Mouse (Mus musculus) forebrain, embryonic 15.5 days (tissue): ENCODE measurements around the gene Vti1a. TPM values are rescaled to one million over a fixed set of nuclear protein-coding genes. Genes with fewer than 3 reads are reported as not detected.

Experiments used
- ATAC-seq: fragments of 200-750 bp; cut with Nextera tagmentation; replicated peaks from 2 replicates; pipeline ENCODE4 v1.8.0; 2017; ENCODE audit warnings: mild to moderate bottlenecking, moderate TSS enrichment, moderate library complexity
- H3K27ac ChIP-seq: fragments of 300-500 bp; sonication (generic); replicated peaks from 2 replicates; pipeline ENCODE4 v1.5.1; 2015; ENCODE audit warnings: mild to moderate bottlenecking, inconsistent platforms
- H3K27me3 ChIP-seq: fragments of 300-500 bp; sonication (generic); 2 replicates; pipeline ENCODE4 v1.6.1; 2015; ENCODE audit warnings: inconsistent platforms
- H3K36me3 ChIP-seq: fragments of 300-500 bp; sonication (generic); 2 replicates; pipeline ENCODE4 v1.6.1; 2015; ENCODE audit warnings: mild to moderate bottlenecking, inconsistent platforms
- H3K4me1 ChIP-seq: fragments of 300-500 bp; sonication (generic); 2 replicates; pipeline ENCODE4 v1.6.1; 2015; ENCODE audit warnings: inconsistent platforms
- H3K4me2 ChIP-seq: fragments of 300-500 bp; sonication (generic); replicated peaks from 2 replicates; pipeline ENCODE4 v1.6.1; 2015; ENCODE audit warnings: mild to moderate bottlenecking, inconsistent platforms
- H3K4me3 ChIP-seq: fragments of 300-500 bp; sonication (generic); 2 replicates; pipeline ENCODE4 v1.5.1; 2015; ENCODE audit warnings: mild to moderate bottlenecking, inconsistent platforms
- H3K9ac ChIP-seq: fragments of 300-500 bp; sonication (generic); replicated peaks from 2 replicates; pipeline ENCODE4 v1.6.1; 2015; ENCODE audit warnings: mild to moderate bottlenecking, inconsistent platforms
- H3K9me3 ChIP-seq: fragments of 300-500 bp; sonication (generic); 2 replicates; pipeline ENCODE4 v1.6.1; 2016; ENCODE audit warnings: inconsistent platforms
- whole genome bisulfite sequencing: fragments of 180-500 bp; shearing (Covaris S2); methylation state at CpG from one replicate; pipeline ENCODE4 v1.1.7; 2015; ENCODE audit warnings: mixed read lengths; 5-methylcytosine and 5-hydroxymethylcytosine counted together
- polyA plus RNA-seq: library from polyadenylated mRNA; unstranded; fragments of >200 nt; fragmentation: Nextera tagmentation; extraction: Ambion mirVana; gene quantifications from 2 replicates; pipeline ENCODE4 v1.2.1, GENCODE M21; 2015

The Vti1a gene
- polyA plus RNA-seq, 1 experiment from 2014 or later = 29.7 TPM

DNA sequence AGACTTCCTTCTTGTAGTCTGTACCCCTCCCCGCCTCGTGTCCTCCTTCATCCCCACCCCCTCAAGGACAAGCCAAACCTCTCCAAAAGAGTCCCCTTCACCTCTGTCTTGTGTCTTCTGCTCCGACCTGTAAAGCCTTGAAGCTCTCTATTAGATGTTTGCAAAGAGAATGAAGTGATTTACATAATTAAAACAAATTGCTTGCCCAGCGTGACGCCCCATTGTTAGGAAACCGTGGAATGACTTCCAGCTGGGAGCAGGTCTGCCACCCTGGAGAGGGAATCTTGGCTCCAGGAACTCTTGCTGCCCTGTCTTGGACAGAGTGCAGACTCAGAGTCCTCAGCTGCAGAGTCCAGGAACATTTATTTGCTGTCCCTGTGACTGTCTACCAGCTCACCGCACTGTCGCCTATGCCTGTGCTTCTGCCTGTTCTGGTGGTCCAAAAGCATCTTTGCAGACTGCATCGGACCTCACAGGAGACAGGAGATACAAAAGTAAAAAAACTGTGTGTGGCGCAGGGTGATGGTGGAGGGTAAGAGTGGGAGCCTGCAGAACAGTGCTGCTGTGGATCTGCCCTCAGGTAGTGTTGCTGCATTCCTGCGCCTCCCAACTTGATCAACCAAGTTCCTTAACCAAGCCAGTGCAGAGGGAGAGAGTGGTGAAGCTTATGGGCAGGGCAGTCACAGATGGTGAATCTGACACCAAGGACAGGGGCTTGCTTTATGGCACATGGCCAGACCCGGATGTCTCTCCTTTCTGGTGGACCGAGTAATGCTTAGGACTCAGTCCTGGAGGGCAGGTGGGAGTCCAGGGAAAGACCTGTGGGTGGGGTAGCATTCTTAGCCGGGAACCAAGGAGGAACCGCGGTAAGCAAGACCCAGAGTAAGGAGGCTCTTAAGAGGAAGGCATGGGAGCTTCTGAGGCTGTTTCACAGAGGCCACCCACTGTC is 273.1 kb downstream of the Vti1a start:
- Histone ChIP-seq H3K4me2 (no peak overlapping the region), H3K36me3 (no peaks in the 10 kb centered on the region), H3K9ac (no peak overlapping the region), H3K4me3 (no peak overlapping the region), H3K9me3 (no peaks in the 10 kb centered on the region), H3K27ac (no peak overlapping the region), H3K27me3 (peaks cover 8% of the 10 kb centered on the region; the same call in 1 of the 2 replicates), H3K4me1 (peaks cover 22% of the 10 kb centered on the region)
- 0 out of 2 replicates have a peak, but pooled peaks have one; percentile 23 for ATAC-seq
- 38% methylated on average over 16 of the region's 16 CpGs for WGBS

- ATAC-seq = peak; percentile 65
- WGBS = 25% methylated on average over 26 of the region's 26 CpGs
- Histone ChIP-seq H3K4me1 (peaks cover 30% of the 10 kb centered on the region), H3K36me3 (no peaks in the 10 kb centered on the region), H3K27me3 (peaks cover 8% of the 10 kb centered on the region; the same call in 1 of the 2 replicates), H3K4me2 (peak overlapping the region; percentile 25; the same call in 1 of the 2 replicates), H3K27ac (no peak overlapping the region), H3K4me3 (no peak overlapping the region), H3K9me3 (no peaks in the 10 kb centered on the region), H3K9ac (no peak overlapping the region)
These were observed 277.0 kb downstream of the Vti1a start for GRCm38 (mm10) chr19:55592876-55593691.

DNA sequence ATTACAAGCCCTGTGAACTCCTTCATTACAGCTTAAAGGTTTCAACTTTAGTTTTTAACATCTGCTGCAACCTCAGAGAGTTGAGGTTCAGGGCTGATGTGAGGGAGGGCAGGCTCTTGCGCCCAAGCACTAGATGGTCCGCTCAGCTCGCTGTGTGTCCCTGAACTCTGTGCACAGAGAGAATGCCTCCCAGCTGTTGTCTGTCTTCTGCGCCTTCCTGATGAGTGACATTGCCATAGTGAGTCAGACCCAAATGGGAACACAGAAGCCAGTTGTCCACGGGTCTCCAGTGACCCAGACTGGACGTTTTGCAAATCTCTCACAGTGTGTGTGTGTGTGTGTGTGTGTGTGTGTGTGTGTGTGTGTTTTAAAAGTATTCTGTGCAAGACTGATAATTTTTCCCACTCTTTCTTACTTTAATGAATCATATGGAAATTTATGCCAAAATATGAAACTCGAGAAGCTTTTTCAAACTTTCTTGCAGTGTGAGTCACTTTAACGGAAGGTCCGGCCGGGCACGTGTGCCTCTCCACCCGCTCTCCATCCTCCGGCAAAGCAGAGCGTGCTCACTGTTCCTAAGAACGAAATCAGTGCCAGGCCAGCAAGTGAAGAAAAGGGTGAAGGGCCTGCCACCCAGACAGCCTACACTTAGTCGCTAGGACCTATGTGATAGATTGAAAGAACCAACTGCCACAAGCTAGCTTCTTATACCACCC is 277.8 kb downstream of the Vti1a start:
- WGBS = 83% methylated on average over 16 of the region's 16 CpGs
- no peaks in the 10 kb centered on the region for H3K36me3 ChIP-seq
- no peak overlapping the region for H3K27ac ChIP-seq
- H3K4me1 ChIP-seq = peaks cover 28% of the 10 kb centered on the region
- peaks cover 6% of the 10 kb centered on the region; the same call in 1 of the 2 replicates for H3K27me3 ChIP-seq
- 0 out of 2 replicates have a peak, but pooled peaks have one; percentile 4 for ATAC-seq
- H3K4me3 ChIP-seq = no peak overlapping the region
- H3K4me2 ChIP-seq = peak overlapping the region; percentile 25; the same call in 1 of the 2 replicates
- H3K9me3 ChIP-seq = no peaks in the 10 kb centered on the region
- no peak overlapping the region for H3K9ac ChIP-seq

DNA sequence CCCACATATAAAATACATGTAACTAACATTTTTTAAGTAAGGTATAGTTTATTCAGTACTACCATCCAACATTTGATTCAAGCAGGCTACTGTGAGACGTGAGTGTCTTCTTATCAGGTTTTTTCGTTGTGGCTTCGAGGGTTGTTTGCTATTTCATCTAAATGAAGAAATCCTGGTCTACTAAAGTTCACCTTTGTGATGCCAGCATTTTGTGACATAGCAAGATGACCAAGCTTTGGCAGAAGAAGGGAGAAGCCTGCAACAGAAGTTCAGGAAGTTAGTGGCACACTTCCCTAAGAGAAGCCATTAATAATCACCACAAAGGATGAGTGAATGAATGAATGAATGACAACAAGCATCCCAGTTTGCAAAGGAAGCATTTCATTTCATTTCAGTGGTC is 278.4 kb downstream of the Vti1a start:
- H3K27me3 ChIP-seq = peaks cover 4% of the 10 kb centered on the region; the same call in 1 of the 2 replicates
- no peak overlapping the region for H3K27ac ChIP-seq
- no peak overlapping the region for H3K4me2 ChIP-seq
- ATAC-seq = no peak
- no peak overlapping the region for H3K9ac ChIP-seq
- no peaks in the 10 kb centered on the region for H3K9me3 ChIP-seq
- no peaks in the 10 kb centered on the region for H3K36me3 ChIP-seq
- H3K4me1 ChIP-seq = peaks cover 23% of the 10 kb centered on the region
- WGBS = 96% methylated on average over 3 of the region's 3 CpGs
- H3K4me3 ChIP-seq = no peak overlapping the region

- H3K9ac ChIP-seq = no peak overlapping the region
- no peak overlapping the region for H3K27ac ChIP-seq
- H3K4me3 ChIP-seq = no peak overlapping the region
- H3K9me3 ChIP-seq = no peaks in the 10 kb centered on the region
- H3K27me3 ChIP-seq = no peaks in the 10 kb centered on the region; the same call in 1 of the 2 replicates
- WGBS = 76% methylated on average over 9 of the region's 9 CpGs
- H3K4me1 ChIP-seq = peaks cover 23% of the 10 kb centered on the region
- H3K4me2 ChIP-seq = no peak overlapping the region
- no peak for ATAC-seq
- no peaks in the 10 kb centered on the region for H3K36me3 ChIP-seq
These were observed 280.0 kb downstream of the Vti1a start for GRCm38 (mm10) chr19:55595945-55596649.

GRCm38 (mm10) chr19:55596804-55597203 is 280.7 kb downstream of the Vti1a start:
- Histone ChIP-seq H3K9me3 (no peaks in the 10 kb centered on the region), H3K27ac (no peak overlapping the region), H3K4me2 (no peak overlapping the region), H3K4me1 (peaks cover 23% of the 10 kb centered on the region), H3K36me3 (no peaks in the 10 kb centered on the region), H3K4me3 (no peak overlapping the region), H3K27me3 (no peaks in the 10 kb centered on the region; the same call in 1 of the 2 replicates), H3K9ac (no peak overlapping the region)
- ATAC-seq = no peak
- 43% methylated on average over 6 of the region's 6 CpGs for WGBS

- no peaks in the 10 kb centered on the region for H3K36me3 ChIP-seq
- no peak overlapping the region for H3K4me2 ChIP-seq
- H3K9me3 ChIP-seq = no peaks in the 10 kb centered on the region
- H3K4me1 ChIP-seq = peaks cover 23% of the 10 kb centered on the region
- H3K27me3 ChIP-seq = no peaks in the 10 kb centered on the region; the same call in 1 of the 2 replicates
- H3K4me3 ChIP-seq = no peak overlapping the region
- no peak overlapping the region for H3K9ac ChIP-seq
- WGBS = 4% methylated on average over 2 of the region's 2 CpGs
- no peak overlapping the region for H3K27ac ChIP-seq
- no peak for ATAC-seq
These were observed 281.2 kb downstream of the Vti1a start for GRCm38 (mm10) chr19:55597296-55597695.

DNA sequence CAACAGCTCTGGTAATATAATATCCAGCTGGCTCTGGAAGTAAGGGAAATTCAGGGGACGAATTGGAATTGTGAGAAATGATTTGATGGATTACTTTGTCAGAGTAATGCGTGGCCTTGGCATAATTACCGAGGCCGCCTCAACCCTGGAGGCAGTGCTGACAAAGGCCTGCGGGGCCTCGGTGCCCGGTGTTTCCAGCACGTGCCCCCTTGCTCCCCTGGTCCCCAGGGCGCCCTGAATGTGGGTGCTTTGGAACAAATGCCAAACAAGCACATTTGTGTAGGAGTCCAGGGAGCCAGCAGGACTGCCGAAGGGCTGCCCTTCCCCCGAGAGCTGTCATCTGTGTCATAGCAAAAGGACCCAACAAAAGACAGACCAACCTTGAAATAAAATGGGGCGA is 281.9 kb downstream of the Vti1a start:
- peaks cover 20% of the 10 kb centered on the region for H3K4me1 ChIP-seq
- H3K27me3 ChIP-seq = no peaks in the 10 kb centered on the region; the same call in 1 of the 2 replicates
- no peaks in the 10 kb centered on the region for H3K9me3 ChIP-seq
- no peak overlapping the region for H3K27ac ChIP-seq
- WGBS = 34% methylated on average over 12 of the region's 12 CpGs
- H3K4me2 ChIP-seq = no peak overlapping the region
- H3K36me3 ChIP-seq = no peaks in the 10 kb centered on the region
- no peak for ATAC-seq
- H3K9ac ChIP-seq = no peak overlapping the region
- no peak overlapping the region for H3K4me3 ChIP-seq

DNA sequence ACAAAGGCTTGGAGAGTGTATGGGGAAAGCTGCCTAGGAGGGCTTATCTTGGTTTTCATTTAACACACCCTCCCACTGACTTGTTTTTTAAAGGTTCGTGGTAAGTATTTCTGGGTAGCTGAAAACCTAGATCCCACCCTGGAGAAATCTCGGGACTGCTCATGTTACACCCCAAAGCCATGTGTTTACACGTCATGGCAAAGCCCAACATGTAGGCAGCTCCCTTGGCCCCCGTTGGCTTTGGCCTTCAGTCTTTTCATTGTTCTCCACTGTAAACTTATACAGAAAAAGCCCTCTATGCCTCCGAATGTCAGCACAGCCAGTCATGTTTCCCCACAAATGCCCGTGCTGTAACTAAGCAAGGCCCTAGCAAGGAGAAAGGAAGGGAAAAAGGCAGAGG is 283.0 kb downstream of the Vti1a start:
- H3K27me3 ChIP-seq = no peaks in the 10 kb centered on the region; the same call in 1 of the 2 replicates
- no peak overlapping the region for H3K4me3 ChIP-seq
- H3K9ac ChIP-seq = no peak overlapping the region
- no peak for ATAC-seq
- H3K4me2 ChIP-seq = no peak overlapping the region
- no peaks in the 10 kb centered on the region for H3K9me3 ChIP-seq
- peaks cover 10% of the 10 kb centered on the region for H3K4me1 ChIP-seq
- 42% methylated on average over 6 of the region's 6 CpGs for WGBS
- no peaks in the 10 kb centered on the region for H3K36me3 ChIP-seq
- H3K27ac ChIP-seq = no peak overlapping the region

GRCm38 (mm10) chr19:55607725-55608124 is 291.6 kb downstream of the Vti1a start:
- Histone ChIP-seq H3K36me3 (no peaks in the 10 kb centered on the region), H3K27ac (no peak overlapping the region), H3K4me3 (no peak overlapping the region), H3K4me1 (no peaks in the 10 kb centered on the region), H3K9ac (no peak overlapping the region), H3K9me3 (no peaks in the 10 kb centered on the region), H3K27me3 (no peaks in the 10 kb centered on the region), H3K4me2 (no peak overlapping the region)
- ATAC-seq = no peak
- 70% methylated on average over 10 of the region's 10 CpGs for WGBS

DNA sequence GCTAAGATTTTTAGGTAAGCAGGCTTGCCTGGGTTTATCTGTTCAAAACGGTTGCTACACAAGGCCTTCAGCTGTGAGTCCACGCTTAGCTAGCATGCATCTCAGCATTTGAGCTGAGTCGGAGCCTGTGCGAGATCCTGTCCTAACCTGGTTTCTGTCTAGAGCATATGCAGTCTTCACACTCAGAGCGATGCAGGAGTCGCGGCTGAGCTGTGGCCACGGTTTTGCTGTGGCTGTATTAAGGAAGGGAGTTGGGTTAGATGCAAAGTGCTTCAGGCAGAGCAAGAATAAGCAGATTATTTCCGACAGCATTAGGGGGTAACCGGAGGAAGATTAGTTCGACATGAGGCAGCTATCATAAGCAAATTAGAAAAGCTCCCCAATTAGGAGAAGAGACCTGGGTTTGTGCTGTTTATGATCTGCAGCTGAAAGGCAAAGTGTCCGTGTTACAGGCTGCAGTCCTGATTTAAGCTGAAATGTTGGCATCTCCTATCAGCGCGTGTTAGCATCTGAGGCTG is 292.8 kb downstream of the Vti1a start:
- ATAC-seq = no peak
- Histone ChIP-seq H3K4me2 (no peak overlapping the region), H3K4me3 (no peak overlapping the region), H3K4me1 (no peaks in the 10 kb centered on the region), H3K9ac (no peak overlapping the region), H3K27ac (no peak overlapping the region), H3K27me3 (no peaks in the 10 kb centered on the region), H3K36me3 (no peaks in the 10 kb centered on the region), H3K9me3 (no peaks in the 10 kb centered on the region)
- 72% methylated on average over 14 of the region's 14 CpGs for whole genome bisulfite sequencing
